Mouse (Mus musculus) kidney, postnatal 10 days (tissue): ENCODE data around the gene Flg.

Source experiments
- DNase-seq: peaks from one replicate; pipeline ENCODE4 v3.0.0; 2021; ENCODE audit warnings: mixed read lengths

Flg gene

DNA sequence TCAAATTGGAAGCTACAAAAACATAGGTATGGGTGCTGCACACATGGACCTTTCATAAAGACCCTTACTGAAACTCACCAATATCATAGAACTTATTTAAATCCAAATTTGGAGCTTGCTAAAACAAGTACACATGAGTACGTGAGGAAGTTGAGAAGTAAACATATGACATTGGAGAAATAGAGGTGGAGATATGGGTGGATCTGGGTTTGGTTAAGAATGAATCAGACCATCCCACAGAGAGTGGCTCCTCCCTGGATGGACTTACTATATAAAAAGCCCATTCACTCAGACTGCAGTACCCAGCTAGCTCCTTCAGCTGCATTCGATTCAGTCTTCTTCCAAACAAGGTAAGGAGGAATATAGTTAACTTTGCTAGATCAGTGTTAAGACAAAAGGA, at the start of gene Flg:
Gene Flg, plus strand, starts transcription at position 301 of the 400 bp plus-strand sequence.
- no peak for DNase-seq

DNA sequence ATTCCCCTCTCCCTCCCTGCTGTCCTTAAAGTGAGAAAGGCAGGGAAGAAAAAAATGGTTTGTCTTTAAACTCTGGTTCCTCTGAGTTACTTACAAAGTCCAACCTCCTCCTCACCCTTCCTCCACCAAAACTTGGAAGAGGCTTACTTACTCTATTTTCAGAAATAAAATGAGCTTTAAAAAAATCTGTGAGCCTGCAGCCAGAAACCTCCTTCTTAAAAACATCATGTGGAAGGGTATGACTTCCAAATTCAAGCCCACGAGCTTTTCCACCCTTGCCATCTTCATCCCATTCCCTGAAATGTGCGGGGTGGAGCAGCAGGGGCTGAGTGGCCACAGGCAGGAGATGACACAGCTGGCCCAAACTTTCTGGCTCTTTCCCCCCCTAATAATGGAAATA, 24.2 kb downstream of the Flg start:
- DNase-seq, result no peak

DNA sequence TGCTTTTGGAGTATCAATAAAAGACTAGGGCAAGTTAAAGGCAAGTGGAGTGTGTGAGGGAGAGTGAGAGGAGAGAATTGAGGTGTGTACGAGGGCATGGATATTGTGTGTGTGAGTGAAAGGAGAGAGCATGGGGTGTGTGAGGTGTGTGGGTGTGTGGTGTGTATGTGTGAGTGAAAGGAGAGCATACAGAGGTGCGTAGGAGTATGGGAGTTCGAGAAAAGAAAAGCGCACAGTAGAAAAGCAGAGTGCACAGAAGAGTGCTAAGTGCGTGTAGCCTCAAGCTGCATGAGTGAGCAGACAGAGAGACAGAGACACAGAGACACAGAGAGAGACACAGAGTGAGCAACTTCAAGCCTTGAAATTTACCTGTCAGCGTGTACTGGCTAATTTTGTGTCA, 26.5 kb downstream of the Flg start:
- DNase-seq, result no peak

DNA sequence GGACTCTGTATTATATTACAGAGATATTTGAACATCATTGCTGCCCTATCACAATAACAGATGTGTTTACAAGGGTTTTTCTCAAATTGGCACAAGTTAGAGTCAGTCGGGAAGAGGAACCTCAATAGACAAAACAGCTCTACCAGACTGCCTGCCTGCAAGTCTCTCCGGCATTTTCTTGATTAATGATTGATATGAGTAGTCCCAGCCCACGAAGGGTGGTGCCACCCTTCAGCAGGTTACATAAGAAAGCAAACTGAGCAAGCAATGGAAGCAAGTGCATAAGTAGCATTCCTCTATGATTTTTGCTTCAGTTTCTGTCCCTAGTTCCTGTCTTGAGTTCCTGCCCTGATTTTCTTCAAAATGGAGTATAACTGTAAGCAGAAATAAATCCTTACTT, 28.6 kb downstream of the Flg start:
- no peak for DNase-seq

DNA sequence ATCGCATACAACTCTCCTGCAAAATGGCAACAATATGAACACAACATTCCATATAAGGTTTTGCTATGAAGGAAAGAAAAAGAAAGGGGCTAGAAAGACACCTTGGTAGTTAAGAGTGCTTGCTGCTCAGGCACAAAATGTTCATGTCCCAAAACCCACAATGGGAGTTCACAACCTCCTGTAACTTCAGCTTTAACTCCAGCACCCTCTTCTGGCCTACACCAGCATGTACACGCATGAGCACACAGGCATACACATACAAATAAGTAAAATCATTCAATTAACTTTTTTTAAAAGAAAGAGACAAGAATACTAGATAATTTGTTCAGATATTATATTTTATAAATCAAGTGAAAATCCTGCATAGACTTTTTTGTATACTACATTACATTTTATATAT, 32.8 kb downstream of the Flg start:
- DNase-seq, result no peak

DNA sequence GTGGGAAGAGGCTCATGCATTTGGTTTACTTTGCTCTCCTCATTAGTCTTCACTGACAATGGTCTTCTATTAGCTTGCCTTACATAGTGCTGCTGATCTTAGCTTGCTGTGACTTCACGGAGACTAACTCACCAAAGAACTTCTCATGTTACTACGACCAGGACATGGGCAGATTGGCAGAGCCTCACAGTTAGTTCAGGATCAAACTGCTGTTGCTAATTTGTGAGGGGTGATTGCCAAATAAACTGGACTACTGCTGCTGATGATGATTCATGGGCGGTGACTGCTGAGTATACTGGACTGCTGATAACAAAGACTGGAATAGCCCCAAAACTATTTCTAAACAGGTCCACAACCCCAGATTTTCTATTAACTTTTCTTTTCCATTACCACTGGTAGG, 38.0 kb downstream of the Flg start:
- DNase-seq, result no peak

DNA sequence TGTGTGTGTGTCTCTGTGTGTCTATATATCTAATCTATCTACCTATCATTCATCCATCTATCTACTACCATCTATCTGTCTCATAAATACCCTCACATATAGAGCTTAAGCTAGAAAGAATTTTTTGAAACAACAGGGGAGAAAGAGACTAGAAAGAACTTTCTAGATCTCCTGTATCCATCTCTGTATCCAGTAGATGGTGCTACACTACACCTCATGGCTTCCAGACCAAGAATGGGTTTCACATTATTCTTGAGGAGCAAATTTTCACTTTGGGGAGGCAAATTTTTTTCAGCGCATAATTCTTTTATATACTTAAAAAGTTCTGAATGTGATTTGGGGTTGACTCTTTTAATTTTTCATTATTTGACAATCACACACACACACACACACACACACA, 41.1 kb downstream of the Flg start:
- DNase-seq, result no peak

DNA sequence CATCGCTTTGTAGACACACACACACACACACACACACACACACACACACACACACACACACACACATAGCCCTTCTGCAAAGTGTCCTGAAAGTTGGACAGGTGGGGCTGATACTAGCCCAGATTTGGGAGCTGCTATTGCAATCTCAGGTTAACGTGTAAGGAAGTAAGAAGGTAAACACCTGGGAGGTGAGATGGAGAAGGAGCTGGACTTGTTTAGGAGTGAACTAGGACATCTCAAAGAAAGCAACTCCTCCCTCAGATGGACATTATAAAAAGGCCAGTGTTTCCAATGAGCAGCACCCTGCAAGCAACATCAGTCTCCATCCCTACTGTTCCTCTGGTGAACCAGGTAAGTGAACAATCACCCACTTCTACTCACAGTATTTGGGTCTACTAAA, 46.1 kb downstream of the Flg start, which contains the start of gene Hrnr:
Gene Hrnr, plus strand, starts transcription at position 301 of the 400 bp plus-strand sequence.
- DNase-seq, result no peak

DNA sequence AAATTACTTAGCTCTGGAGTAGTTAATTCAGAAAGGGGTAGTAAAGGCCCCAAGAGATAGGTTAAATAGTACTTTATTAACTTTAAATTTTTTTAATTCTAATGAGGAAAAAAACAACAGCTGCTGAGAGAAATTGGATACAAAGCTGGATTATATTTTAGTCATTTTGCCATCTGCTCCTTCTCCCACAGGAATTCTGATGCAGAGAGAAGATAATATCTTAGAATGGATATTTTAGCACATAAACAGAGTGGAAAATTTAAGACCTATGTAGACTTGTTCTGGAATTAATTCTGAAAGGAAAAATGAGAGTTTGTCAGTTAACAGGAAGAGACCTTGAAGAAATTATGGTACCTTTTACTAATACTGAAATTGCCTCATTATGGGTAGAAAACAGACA, 64.4 kb downstream of the Flg start:
- DNase-seq, result no peak

DNA sequence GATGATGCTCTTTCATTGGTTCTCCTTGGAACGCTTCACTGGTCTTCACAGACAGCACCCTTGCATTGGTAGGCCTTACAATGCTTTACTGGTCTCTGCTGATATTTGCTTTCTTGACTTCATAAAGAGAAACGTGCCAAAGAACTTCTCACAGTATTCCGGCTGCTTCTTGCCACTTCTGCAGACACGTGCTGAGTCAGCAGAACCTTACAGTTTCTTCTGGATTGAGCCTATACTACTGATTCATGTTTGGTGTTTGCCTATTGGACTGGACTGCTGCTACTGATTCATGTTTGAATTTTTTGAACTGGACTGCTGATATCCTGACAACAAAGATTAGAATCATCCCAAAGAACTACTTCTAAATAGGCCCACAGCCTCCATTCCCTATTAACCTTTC, 66.7 kb downstream of the Flg start:
- no peak for DNase-seq
